Mouse (Mus musculus) lung, postnatal 36 days (tissue): Measurements from ENCODE around the gene Lhx4.
A peak's percentile ranks its signal among the peaks of the same experiment; 100 is the strongest.

Source experiments
- DNase-seq: peaks from one replicate; pipeline ENCODE4 v3.0.0; 2022; ENCODE audit warnings: mixed read lengths

Gene Lhx4

DNA sequence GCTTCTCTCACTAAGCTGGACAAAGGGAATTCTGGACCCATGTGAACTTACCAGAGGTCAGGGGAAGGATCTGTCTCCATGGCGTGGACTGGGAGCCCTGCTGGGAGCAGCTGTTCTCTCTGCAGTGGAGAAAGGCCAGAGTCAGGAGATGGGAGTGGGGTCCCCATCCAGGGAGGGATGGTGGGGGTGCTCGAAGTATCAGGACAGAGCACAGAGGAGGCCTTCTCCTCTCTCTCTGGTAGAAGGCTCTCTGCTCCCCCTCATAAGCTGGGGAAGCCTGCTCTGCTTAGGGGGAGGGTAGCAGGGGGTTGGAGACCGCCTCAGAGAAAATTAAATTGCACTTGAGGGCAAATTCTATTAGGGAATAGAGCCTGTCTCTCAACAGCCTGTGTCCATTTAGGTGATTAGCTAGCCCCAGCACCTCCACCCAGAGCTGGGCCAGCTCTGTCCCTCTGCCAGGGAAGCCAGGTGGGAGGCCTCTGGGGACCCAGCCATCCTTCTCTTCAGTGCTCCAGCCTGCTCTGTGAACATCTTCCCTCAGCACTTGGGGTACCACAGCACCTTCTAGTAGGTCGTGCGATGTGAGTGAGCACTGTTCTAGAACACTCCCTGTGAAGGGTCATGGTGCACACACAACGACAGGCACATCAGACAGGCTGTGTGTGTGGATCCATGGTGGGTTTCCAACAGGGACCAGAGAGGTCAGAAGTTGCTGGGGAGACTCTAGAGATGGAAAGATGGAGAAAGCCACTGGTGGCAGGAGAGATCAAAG is at the start of gene Lhx4:
Gene Lhx4 (minus strand): TSS at position 201 of the 772 bp plus-strand sequence.
- no peak for DNase-seq

DNA sequence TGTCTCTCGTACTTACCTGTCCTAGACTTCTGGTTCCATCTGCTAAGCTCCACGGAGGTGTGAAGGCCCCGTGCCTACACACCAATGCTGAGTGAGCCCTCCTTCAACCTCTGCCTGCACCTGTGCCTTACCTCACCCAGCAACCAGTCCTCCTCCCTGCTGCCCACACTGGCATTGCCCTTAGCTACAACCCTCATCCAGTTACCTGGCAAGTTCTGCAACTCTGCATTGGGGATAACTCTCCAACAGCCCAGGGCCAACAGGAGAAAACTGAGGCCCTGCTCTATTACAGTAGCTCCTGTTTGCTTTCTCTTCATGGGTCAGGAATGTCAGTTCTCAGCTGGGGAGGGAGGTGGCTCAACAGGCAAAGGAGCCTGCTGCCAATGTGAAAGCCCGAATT is 46.5 kb upstream of the Lhx4 start:
- no peak for DNase-seq

GRCm38 (mm10) chr1:155797425-155797824 is 45.9 kb upstream of the Lhx4 start:
- DNase-seq: no peak

- no peak for DNase-seq
Observed at GRCm38 (mm10) chr1:155796757-155797405, 45.4 kb upstream of the Lhx4 start.

- DNase-seq: peak; percentile 72
Observed at GRCm38 (mm10) chr1:155795791-155796233, 44.3 kb upstream of the Lhx4 start.

- DNase-seq: no peak
Observed at GRCm38 (mm10) chr1:155794855-155795254, 43.4 kb upstream of the Lhx4 start.

GRCm38 (mm10) chr1:155791919-155792318 is 40.4 kb upstream of the Lhx4 start:
- DNase-seq: no peak

GRCm38 (mm10) chr1:155790111-155790974 is 38.9 kb upstream of the Lhx4 start:
- no peak for DNase-seq

GRCm38 (mm10) chr1:155785886-155786285 is 34.4 kb upstream of the Lhx4 start:
- DNase-seq: no peak

GRCm38 (mm10) chr1:155784343-155785205 is 33.1 kb upstream of the Lhx4 start:
- peak; percentile 66 for DNase-seq

DNA sequence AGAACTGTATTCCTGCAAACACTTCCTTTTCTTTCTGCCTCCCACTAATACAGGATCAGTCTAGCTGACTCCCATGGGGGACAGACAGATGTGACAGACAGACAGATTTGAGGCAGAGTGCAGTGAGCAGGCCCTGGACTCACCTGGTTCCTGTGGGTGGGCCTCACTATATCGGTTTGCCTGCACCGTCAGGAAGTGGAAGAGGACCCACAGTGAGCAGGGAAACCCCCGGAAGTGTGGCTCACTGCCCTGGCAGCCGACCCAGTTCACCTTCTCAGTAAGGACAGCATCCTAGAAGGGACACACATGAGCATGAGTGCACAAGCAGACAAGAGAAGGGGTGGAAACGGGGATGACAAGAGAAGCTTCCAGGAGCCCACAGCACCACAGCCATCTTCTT is 30.9 kb upstream of the Lhx4 start:
- no peak for DNase-seq

GRCm38 (mm10) chr1:155777641-155778625 is 26.4 kb upstream of the Lhx4 start:
- DNase-seq: no peak

GRCm38 (mm10) chr1:155759167-155759566 is 7.7 kb upstream of the Lhx4 start:
- DNase-seq: no peak

DNA sequence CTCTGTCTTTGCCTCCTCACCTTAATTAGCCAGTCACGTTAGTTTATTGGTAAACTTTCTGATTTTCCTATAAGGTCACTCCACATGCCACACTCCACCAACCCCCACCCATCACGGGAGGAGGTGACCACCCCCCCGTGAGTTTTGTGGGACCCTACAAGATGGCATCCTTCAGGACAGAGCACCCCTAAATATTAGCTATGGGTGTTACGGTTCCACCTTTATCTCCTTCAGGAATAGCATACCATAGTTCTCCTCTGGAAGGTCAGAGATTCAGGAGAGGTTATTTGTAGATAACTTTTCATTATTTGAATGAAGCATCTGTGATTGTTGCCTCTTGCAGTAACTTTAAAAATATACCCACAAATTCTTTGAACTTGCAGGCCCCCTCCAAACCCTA is 7.2 kb upstream of the Lhx4 start:
- DNase-seq: no peak

DNA sequence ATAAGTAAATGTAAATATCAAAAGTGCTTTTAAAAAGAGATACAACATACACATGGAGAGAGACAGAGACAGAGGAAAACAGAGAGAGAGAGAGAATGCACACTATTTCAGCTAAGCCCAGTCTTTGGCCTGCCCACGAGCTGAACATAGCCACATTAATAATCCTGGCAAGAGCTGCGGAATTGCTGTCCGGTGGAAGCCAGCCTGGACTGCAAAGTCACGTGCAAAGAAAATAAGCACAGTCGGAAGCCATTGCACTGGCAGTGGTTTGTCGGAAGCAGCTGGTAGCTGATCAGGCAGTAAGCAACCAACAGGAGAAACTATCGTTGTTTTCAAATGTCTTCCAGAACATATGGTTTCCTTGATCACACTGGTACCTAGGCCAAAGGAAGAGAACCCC is 6.1 kb upstream of the Lhx4 start:
- DNase-seq: no peak

DNA sequence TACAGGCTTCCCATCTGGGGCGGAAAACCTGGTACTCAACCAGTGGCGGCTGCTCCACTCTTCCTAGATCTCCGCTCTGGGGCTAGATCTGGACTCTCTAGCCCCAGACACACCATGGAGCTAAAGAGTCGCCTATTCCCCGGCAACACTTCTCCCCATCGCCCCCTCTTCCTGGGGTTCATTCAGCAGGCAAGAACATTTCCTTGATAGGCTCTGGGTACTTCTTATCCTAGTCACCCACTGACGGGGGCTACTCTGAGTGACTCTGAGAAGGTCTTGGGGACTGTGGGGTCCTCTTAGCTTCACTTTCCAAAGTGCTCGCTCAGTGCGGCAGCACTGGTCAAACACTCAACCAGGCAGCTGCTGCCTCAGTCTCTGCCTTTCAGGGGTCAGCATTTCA is 1.9 kb upstream of the Lhx4 start:
- DNase-seq: no peak

DNA sequence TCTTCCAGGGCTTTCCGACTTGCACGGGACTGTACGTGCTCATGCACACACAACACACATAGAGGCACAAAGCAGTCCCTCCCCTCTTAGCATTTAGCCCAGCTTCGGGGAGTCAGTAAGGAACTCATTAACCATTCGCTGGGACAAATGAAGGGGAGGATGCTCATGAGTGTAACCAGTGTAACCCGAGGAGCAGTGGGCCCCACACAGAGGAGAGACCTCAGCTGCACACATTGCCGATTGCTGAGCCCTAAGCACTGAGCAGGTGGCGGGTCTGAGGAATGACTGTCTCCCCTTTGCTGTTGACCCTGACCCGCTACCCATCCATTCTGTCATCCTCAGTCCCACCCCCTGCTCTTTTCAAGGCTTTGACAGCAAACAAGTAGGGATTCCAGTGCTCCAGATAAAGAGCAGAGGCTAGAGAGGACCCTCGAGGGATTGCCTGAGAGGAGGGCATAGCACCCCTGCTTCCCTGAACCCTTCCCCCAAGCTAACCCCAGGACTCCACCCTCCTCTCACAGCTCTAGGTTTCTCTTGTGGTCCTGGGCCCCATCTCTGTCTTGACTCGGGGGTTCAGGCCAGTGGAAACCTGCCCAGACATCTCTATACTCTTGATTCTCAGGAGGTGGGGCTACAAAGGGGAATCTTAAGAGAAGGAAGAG is 836 bp downstream of the Lhx4 start:
- no peak for DNase-seq

- DNase-seq: no peak
Observed at GRCm38 (mm10) chr1:155747911-155748310, 3.6 kb downstream of the Lhx4 start.

- no peak for DNase-seq
Observed at GRCm38 (mm10) chr1:155747011-155747410, 4.5 kb downstream of the Lhx4 start.
